Mouse (Mus musculus) olfactory bulb, adult 2 months (tissue): ENCODE results near the gene Snapc2.

Experiments
- CTCF ChIP-seq: fragments of 200-500 bp; IDR thresholded peaks from 2 replicates; pipeline ENCODE4 v1.5.1; 2012; ENCODE audit warnings: low read depth, mild to moderate bottlenecking, low read length, moderate library complexity; ENCODE audit not compliant: insufficient read depth
- POLR2A ChIP-seq: fragments of 200-500 bp; IDR thresholded peaks from 2 replicates; pipeline ENCODE4 v1.6.1; 2012; ENCODE audit warnings: mild to moderate bottlenecking, low read depth, low read length, moderate library complexity; ENCODE audit not compliant: insufficient read depth

DNA sequence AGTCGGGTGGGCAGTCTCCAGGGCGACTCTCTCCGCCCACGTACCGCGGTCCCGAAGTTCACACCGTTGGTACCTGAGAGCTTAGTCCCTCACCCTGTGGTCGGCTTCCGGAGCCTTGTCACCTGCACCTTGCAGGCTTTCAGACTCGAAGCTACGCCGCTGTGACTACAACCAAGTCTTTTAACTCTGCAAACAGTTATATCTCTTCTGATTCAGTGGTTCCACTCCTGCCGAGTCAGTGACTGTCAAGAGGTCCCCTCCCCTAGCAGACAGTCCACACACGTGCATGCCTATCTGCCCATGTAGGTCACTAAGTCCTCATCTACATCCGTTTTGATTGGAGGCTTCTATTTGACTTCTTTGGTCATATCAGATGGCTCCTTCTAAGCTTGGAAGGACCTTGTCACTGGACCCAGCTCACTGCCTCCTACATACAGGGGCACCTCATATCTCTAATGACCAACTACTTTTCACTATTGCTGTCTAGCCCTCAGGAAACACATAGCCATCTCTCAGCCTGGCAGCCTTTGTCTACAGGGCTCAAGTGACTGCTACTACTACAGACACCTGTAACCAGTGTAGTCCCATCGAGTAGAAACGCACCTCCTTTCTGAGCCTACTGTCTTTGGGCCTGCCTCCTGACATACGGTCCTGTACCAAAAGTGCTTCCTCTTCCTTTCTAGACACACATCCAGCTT is 13.5 kb upstream of the Snapc2 start:
- no peak for TF ChIP-seq CTCF
- TF ChIP-seq POLR2A, result no peak
